Mouse (Mus musculus) brain, adult 2 months (tissue): ENCODE results near the gene Yap1.

Experiments used
- DNase-seq: peaks from one replicate; pipeline ENCODE4 v3.0.0; 2011; ENCODE audit warnings: low read depth, low spot score

Gene Yap1

GRCm38 (mm10) chr9:7977587-7977986 is 26.8 kb downstream of the Yap1 start:
- DNase-seq = no peak

- no peak for DNase-seq
Measured at GRCm38 (mm10) chr9:7971993-7972392, 32.4 kb downstream of the Yap1 start.

GRCm38 (mm10) chr9:7967980-7968379 is 36.4 kb downstream of the Yap1 start:
- DNase-seq = no peak

- DNase-seq = no peak
Measured at GRCm38 (mm10) chr9:7965590-7965989, 38.8 kb downstream of the Yap1 start.

- DNase-seq = no peak
Measured at GRCm38 (mm10) chr9:7963867-7964266, 40.5 kb downstream of the Yap1 start.

GRCm38 (mm10) chr9:7962915-7963314 is 41.5 kb downstream of the Yap1 start:
- DNase-seq = no peak

GRCm38 (mm10) chr9:7961366-7962160 is 42.8 kb downstream of the Yap1 start:
- peak; percentile 55 for DNase-seq

- peak; percentile 62 for DNase-seq
Measured at GRCm38 (mm10) chr9:7960382-7960781, 44.0 kb downstream of the Yap1 start.

- DNase-seq = no peak
Measured at GRCm38 (mm10) chr9:7959301-7959700, 45.1 kb downstream of the Yap1 start.

- no peak for DNase-seq
Measured at GRCm38 (mm10) chr9:7958025-7958593, 46.3 kb downstream of the Yap1 start.

- peak; percentile 85 for DNase-seq
Measured at GRCm38 (mm10) chr9:7957407-7957806, 47.0 kb downstream of the Yap1 start.

GRCm38 (mm10) chr9:7956400-7956799 is 48.0 kb downstream of the Yap1 start:
- DNase-seq = peak; percentile 59

GRCm38 (mm10) chr9:7952886-7953285 is 51.5 kb downstream of the Yap1 start:
- peak; percentile 33 for DNase-seq

GRCm38 (mm10) chr9:7950211-7950644 is 54.2 kb downstream of the Yap1 start:
- peak; percentile 84 for DNase-seq

GRCm38 (mm10) chr9:7947946-7948345 is 56.5 kb downstream of the Yap1 start:
- no peak for DNase-seq

GRCm38 (mm10) chr9:7943796-7944462 is 60.5 kb downstream of the Yap1 start:
- peak; percentile 35 for DNase-seq

GRCm38 (mm10) chr9:7942701-7943100 is 61.7 kb downstream of the Yap1 start:
- DNase-seq = no peak

GRCm38 (mm10) chr9:7940075-7940474 is 64.3 kb downstream of the Yap1 start:
- no peak for DNase-seq

- DNase-seq = peak; percentile 71
Measured at GRCm38 (mm10) chr9:7934419-7934818, 70.0 kb downstream of the Yap1 start.

- peak; percentile 32 for DNase-seq
Measured at GRCm38 (mm10) chr9:7929552-7929951, 74.8 kb downstream of the Yap1 start.

GRCm38 (mm10) chr9:7928866-7929265 is 75.5 kb downstream of the Yap1 start:
- no peak for DNase-seq

- no peak for DNase-seq
Measured at GRCm38 (mm10) chr9:7928207-7928793, 76.1 kb downstream of the Yap1 start.
